Mouse (Mus musculus): Measurements from ENCODE around the gene Ncoa7. TPM values are rescaled to one million over a fixed set of nuclear protein-coding genes. Genes with fewer than 3 reads are reported as not detected.

The Ncoa7 gene
- polyA plus RNA-seq, 2 experiments, result 7.6 to 9.0 TPM

DNA sequence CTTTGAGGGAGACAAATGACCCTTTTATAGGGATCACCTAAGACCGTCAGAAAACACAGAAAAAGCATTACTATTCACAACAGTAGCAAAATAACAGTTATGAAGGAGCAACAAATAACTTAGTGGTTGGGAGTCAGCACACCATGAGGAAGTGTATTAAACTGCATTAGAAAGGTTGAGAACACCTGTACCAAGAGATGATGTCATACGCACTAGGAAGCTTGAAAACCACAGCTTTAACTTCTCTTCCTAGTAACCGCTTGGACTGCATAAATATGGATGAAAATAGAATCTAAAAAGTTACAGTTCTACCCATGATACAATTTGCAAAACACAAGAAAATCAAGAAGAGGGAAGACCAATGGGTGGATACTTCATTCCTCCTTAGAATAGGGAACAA lies 64.7 kb downstream of the Ncoa7 start:
- ATAC-seq (ENCODE audit: low FRiP score, low read depth) (no peak), DNase-seq (ENCODE audit: low spot score) (no peak)
- Histone ChIP-seq H3K4me1 (ENCODE audit: control insufficient read depth, insufficient read depth, low read length) (no peaks in the 10 kb centered on the region), H3K27me3 (ENCODE audit: control insufficient read depth, insufficient read depth, low read length) (no peaks in the 10 kb centered on the region), H3K4me3 (replicated peaks; ENCODE audit: low read length) (no peak overlapping the region), H3K27ac (replicated peaks; ENCODE audit: low read depth, low read length) (no peak overlapping the region), H3K9ac (ENCODE audit: low read depth, low read length, severe bottlenecking) (no peak overlapping the region), H3K9me3 (ENCODE audit: control insufficient read depth, low read length) (no peaks in the 10 kb centered on the region), H3K4me2 (replicated peaks; ENCODE audit: low read depth, low read length, severe bottlenecking) (no peak overlapping the region), H3K36me3 (ENCODE audit: control insufficient read depth, insufficient read depth, low read length) (no peaks in the 10 kb centered on the region)
- WGBS, result 84% methylated on average over 3 of the region's 3 CpGs
- no peak for TF ChIP-seq POLR2A (IDR thresholded peaks at IDR 0.05; ENCODE audit: borderline replicate concordance, extremely low read depth, insufficient read depth, insufficient read length)

GRCm38 (mm10) chr10:30737323-30737722 lies 65.8 kb downstream of the Ncoa7 start:
- no peak for TF ChIP-seq POLR2A (IDR thresholded peaks at IDR 0.05; ENCODE audit: borderline replicate concordance, extremely low read depth, insufficient read depth, insufficient read length)
- H3K4me1 ChIP-seq (ENCODE audit: control insufficient read depth, insufficient read depth, low read length), result no peaks in the 10 kb centered on the region
- no peaks in the 10 kb centered on the region for H3K36me3 ChIP-seq (ENCODE audit: control insufficient read depth, insufficient read depth, low read length)
- no peaks in the 10 kb centered on the region for H3K27me3 ChIP-seq (ENCODE audit: control insufficient read depth, insufficient read depth, low read length)
- H3K9me3 ChIP-seq (ENCODE audit: control insufficient read depth, low read length), result no peaks in the 10 kb centered on the region
- H3K4me2 ChIP-seq (replicated peaks; ENCODE audit: low read depth, low read length, severe bottlenecking), result no peak overlapping the region
- ATAC-seq (ENCODE audit: low FRiP score, low read depth) (no peak), DNase-seq (ENCODE audit: low spot score) (no peak)
- WGBS, result 98% methylated on average over 2 of the region's 2 CpGs
- no peak overlapping the region for H3K27ac ChIP-seq (replicated peaks; ENCODE audit: low read depth, low read length)
- no peak overlapping the region for H3K4me3 ChIP-seq (replicated peaks; ENCODE audit: low read length)
- H3K9ac ChIP-seq (ENCODE audit: low read depth, low read length, severe bottlenecking), result no peak overlapping the region

DNA sequence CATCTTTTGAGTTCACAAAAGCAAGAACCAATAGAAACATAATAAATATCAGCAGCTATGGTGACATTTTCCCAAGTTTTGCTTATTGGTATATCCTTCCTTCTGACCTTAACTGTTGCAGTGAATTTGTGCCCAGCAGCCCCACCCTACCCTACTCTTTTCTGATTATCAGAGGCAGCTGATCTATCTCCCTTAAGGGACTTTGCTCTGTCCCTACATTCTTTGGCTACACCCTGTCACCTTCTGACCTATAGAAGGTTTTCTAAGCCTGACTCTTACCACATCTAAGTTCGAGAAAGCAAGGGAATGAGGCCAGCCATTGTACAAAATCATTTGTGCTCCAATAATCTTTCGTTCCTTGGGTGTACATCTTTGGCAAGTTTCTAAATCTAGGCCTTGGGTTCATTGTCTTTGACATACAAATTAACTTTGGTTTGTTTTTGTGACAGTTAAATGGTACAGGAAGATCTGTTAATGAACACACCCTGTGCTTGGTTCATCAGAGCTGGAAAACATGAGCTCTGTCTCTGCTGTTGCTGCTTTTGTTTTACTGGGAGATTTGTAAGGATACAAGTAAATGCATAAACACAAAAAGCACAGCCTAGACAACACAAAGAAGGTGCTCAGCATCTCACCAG lies 69.9 kb downstream of the Ncoa7 start:
- no peak for TF ChIP-seq POLR2A (IDR thresholded peaks at IDR 0.05; ENCODE audit: borderline replicate concordance, extremely low read depth, insufficient read depth, insufficient read length)
- DNase-seq (ENCODE audit: low spot score), result no peak
- H3K27ac ChIP-seq (replicated peaks; ENCODE audit: low read depth, low read length), result no peak overlapping the region

GRCm38 (mm10) chr10:30731321-30731914 lies 71.7 kb downstream of the Ncoa7 start:
- H3K4me2 ChIP-seq (replicated peaks; ENCODE audit: low read depth, low read length, severe bottlenecking), result no peak overlapping the region
- DNase-seq (ENCODE audit: low spot score), result no peak
- H3K4me1 ChIP-seq (ENCODE audit: control insufficient read depth, insufficient read depth, low read length), result no peaks in the 10 kb centered on the region
- H3K4me3 ChIP-seq (replicated peaks; ENCODE audit: low read length), result no peak overlapping the region
- no peaks in the 10 kb centered on the region for H3K27me3 ChIP-seq (ENCODE audit: control insufficient read depth, insufficient read depth, low read length)
- ATAC-seq (ENCODE audit: low FRiP score, low read depth), result no peak
- WGBS, result 70% methylated on average over 3 of the region's 3 CpGs
- H3K9ac ChIP-seq (ENCODE audit: low read depth, low read length, severe bottlenecking), result no peak overlapping the region
- H3K27ac ChIP-seq (replicated peaks; ENCODE audit: low read depth, low read length), result no peak overlapping the region
- no peak for TF ChIP-seq POLR2A (IDR thresholded peaks at IDR 0.05; ENCODE audit: borderline replicate concordance, extremely low read depth, insufficient read depth, insufficient read length)
- H3K36me3 ChIP-seq (ENCODE audit: control insufficient read depth, insufficient read depth, low read length), result no peaks in the 10 kb centered on the region
- no peaks in the 10 kb centered on the region for H3K9me3 ChIP-seq (ENCODE audit: control insufficient read depth, low read length)

More for the DNA sequence above, 69.9 kb downstream of the Ncoa7 start:
- 82% methylated on average over 2 of the region's 2 CpGs for WGBS
- no peak overlapping the region for H3K9ac ChIP-seq (ENCODE audit: low read depth, low read length, severe bottlenecking)
- no peaks in the 10 kb centered on the region for H3K27me3 ChIP-seq (ENCODE audit: control insufficient read depth, insufficient read depth, low read length)
- no peak overlapping the region for H3K4me2 ChIP-seq (replicated peaks; ENCODE audit: low read depth, low read length, severe bottlenecking)
- H3K4me3 ChIP-seq (replicated peaks; ENCODE audit: low read length), result no peak overlapping the region
- H3K4me1 ChIP-seq (ENCODE audit: control insufficient read depth, insufficient read depth, low read length), result no peaks in the 10 kb centered on the region
- no peaks in the 10 kb centered on the region for H3K9me3 ChIP-seq (ENCODE audit: control insufficient read depth, low read length)
- ATAC-seq (ENCODE audit: low FRiP score, low read depth), result no peak
- H3K36me3 ChIP-seq (ENCODE audit: control insufficient read depth, insufficient read depth, low read length), result no peaks in the 10 kb centered on the region

GRCm38 (mm10) chr10:30730791-30731190 lies 72.3 kb downstream of the Ncoa7 start:
- no peaks in the 10 kb centered on the region for H3K4me1 ChIP-seq (ENCODE audit: control insufficient read depth, insufficient read depth, low read length)
- no peaks in the 10 kb centered on the region for H3K27me3 ChIP-seq (ENCODE audit: control insufficient read depth, insufficient read depth, low read length)
- TF ChIP-seq POLR2A (IDR thresholded peaks at IDR 0.05; ENCODE audit: borderline replicate concordance, extremely low read depth, insufficient read depth, insufficient read length), result no peak
- no peak overlapping the region for H3K9ac ChIP-seq (ENCODE audit: low read depth, low read length, severe bottlenecking)
- no peaks in the 10 kb centered on the region for H3K9me3 ChIP-seq (ENCODE audit: control insufficient read depth, low read length)
- no peak overlapping the region for H3K27ac ChIP-seq (replicated peaks; ENCODE audit: low read depth, low read length)
- no peak for DNase-seq (ENCODE audit: low spot score)
- 61% methylated on average over 1 of the region's 1 CpGs for WGBS
- H3K4me2 ChIP-seq (replicated peaks; ENCODE audit: low read depth, low read length, severe bottlenecking), result no peak overlapping the region
- no peaks in the 10 kb centered on the region for H3K36me3 ChIP-seq (ENCODE audit: control insufficient read depth, insufficient read depth, low read length)
- no peak for ATAC-seq (ENCODE audit: low FRiP score, low read depth)
- H3K4me3 ChIP-seq (replicated peaks; ENCODE audit: low read length), result no peak overlapping the region
